Mouse (Mus musculus) E14TG2a.4 (cell line): ENCODE data around the gene Nell1.

Experiments
- CTCF ChIP-seq: conservative IDR thresholded peaks from 2 replicates; pipeline ENCODE4 v1.5.1; 2014; ENCODE audit warnings: low read length
- NANOG ChIP-seq: IDR thresholded peaks from 2 replicates; pipeline ENCODE4 v1.6.1; 2014; ENCODE audit warnings: borderline replicate concordance, low read length, mixed read lengths
- POU5F1 ChIP-seq: IDR thresholded peaks from 2 replicates; pipeline ENCODE4 v1.6.1; 2014; ENCODE audit warnings: low read length, borderline replicate concordance

- no peak for TF ChIP-seq CTCF
- TF ChIP-seq POU5F1: no peak
- TF ChIP-seq NANOG: no peak
These were observed 445.3 kb downstream of the Nell1 start for GRCm38 (mm10) chr7:50419976-50420375.
